Mouse (Mus musculus) intestine, embryonic 15.5 days (tissue): ENCODE data around the gene Mamdc4. TPM values are rescaled to one million over a fixed set of nuclear protein-coding genes. Genes with fewer than 3 reads are reported as not detected.

Source experiments
- ATAC-seq: fragments of 200-750 bp; cut with Nextera tagmentation; 2 replicates; pipeline ENCODE4 v1.8.0; 2017; ENCODE audit warnings: moderate TSS enrichment, moderate library complexity
- H3K27ac ChIP-seq: fragments of 300-500 bp; sonication (generic); 2 replicates; pipeline ENCODE4 v1.5.1; 2015; ENCODE audit warnings: mild to moderate bottlenecking, inconsistent platforms
- H3K27me3 ChIP-seq: fragments of 300-500 bp; sonication (generic); replicated peaks from 2 replicates; pipeline ENCODE4 v1.6.1; 2015; ENCODE audit warnings: inconsistent platforms
- H3K36me3 ChIP-seq: fragments of 300-500 bp; sonication (generic); 2 replicates; pipeline ENCODE4 v1.6.1; 2015; ENCODE audit warnings: inconsistent platforms
- H3K4me1 ChIP-seq: fragments of 300-500 bp; sonication (generic); replicated peaks from 2 replicates; pipeline ENCODE4 v1.6.1; 2015; ENCODE audit warnings: inconsistent platforms
- H3K4me2 ChIP-seq: fragments of 300-500 bp; sonication (generic); replicated peaks from 2 replicates; pipeline ENCODE4 v1.6.1; 2015; ENCODE audit warnings: mild to moderate bottlenecking, inconsistent platforms
- H3K4me3 ChIP-seq: fragments of 300-500 bp; sonication (generic); replicated peaks from 2 replicates; pipeline ENCODE4 v1.5.1; 2015; ENCODE audit warnings: inconsistent platforms
- H3K9ac ChIP-seq: fragments of 300-500 bp; sonication (generic); 2 replicates; pipeline ENCODE4 v1.6.1; 2015; ENCODE audit warnings: inconsistent platforms
- H3K9me3 ChIP-seq: fragments of 300-500 bp; sonication (generic); 2 replicates; pipeline ENCODE4 v1.6.1; 2016; ENCODE audit warnings: inconsistent platforms
- WGBS: fragments of 180-500 bp; shearing (Covaris S2); methylation state at CpG from one replicate; pipeline ENCODE4 v1.1.7; 2015; 5-methylcytosine and 5-hydroxymethylcytosine counted together
- polyA plus RNA-seq: library from polyadenylated mRNA; unstranded; fragments of >200 nt; fragmentation: Nextera tagmentation; extraction: Ambion mirVana; gene quantifications from 2 replicates; pipeline ENCODE4 v1.2.1, GENCODE M21; 2015

Mamdc4 gene
- polyA plus RNA-seq, 1 experiment from 2014 or later: 297 TPM

DNA sequence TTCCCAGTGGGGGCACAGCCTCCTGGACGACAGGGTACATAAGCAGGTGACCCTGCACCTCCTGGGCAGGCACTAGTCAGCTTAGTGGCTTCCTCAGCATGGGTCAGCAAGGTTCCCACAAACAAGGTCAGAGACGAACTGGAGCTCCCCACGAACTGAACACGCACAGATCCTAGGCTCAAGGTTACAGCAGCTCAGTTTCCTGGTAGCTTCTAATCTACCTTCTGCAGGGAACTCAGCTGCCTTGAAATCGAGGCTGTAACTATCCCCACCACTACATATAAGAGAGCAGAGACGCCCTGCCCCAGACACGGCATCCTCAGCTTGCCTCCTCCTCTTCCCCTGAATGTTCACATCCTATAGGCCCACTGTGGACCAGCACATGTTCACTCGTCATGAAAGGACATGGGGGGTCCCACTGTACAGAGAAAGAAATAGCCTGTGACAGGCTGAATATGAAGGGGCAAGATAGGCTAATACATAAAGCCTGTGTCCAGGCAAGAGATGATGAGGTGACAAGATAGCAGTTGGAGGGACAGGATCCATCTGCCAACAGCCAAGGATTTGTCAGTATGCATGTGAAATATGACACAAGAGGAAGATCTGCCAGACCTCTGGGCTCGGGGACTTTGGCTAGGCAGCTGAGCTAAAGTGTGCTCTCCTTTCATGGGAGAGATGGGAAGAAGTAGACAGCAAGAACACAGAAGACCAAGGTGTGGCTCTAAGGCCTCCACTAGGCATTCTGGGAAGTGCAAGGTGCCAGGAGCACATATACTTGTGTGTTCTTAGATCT lies 47.9 kb downstream of the Mamdc4 start:
- no peaks in the 10 kb centered on the region for H3K27me3 ChIP-seq
- H3K4me3 ChIP-seq: no peak overlapping the region
- peaks cover 66% of the 10 kb centered on the region for H3K36me3 ChIP-seq
- WGBS: 88% methylated on average over 9 of the region's 9 CpGs
- ATAC-seq: no peak
- H3K9ac ChIP-seq: no peak overlapping the region
- no peaks in the 10 kb centered on the region for H3K9me3 ChIP-seq
- H3K4me2 ChIP-seq: no peak overlapping the region
- no peaks in the 10 kb centered on the region for H3K4me1 ChIP-seq
- H3K27ac ChIP-seq: no peak overlapping the region

Other genes starting within 250 kb of the Mamdc4 start
- gene Man1b1, start 242.5 kb downstream of the Mamdc4 start, polyA plus RNA-seq: 40.2 and 40.8 TPM in 2 replicates
- gene Dpp7, start 218.5 kb downstream of the Mamdc4 start, polyA plus RNA-seq: 46.0 and 48.6 TPM in 2 replicates
- 105 and 122 TPM in 2 replicates for gene Uap1l1, start 209.2 kb downstream of the Mamdc4 start, polyA plus RNA-seq
- 46.8 and 48.8 TPM in 2 replicates for gene Sapcd2, start 202.5 kb downstream of the Mamdc4 start, polyA plus RNA-seq
- gene Entpd2, start 179.0 kb downstream of the Mamdc4 start, polyA plus RNA-seq: 12.1 and 15.6 TPM in 2 replicates
- 40.9 and 48.2 TPM in 2 replicates for gene Npdc1, start 175.5 kb downstream of the Mamdc4 start, polyA plus RNA-seq
- gene Fut7, start 151.6 kb downstream of the Mamdc4 start, polyA plus RNA-seq: 0.18 TPM in 1 of 2 replicates, not detected in the other
- 2.8 and 3.7 TPM in 2 replicates for gene Abca2, start 146.1 kb downstream of the Mamdc4 start, polyA plus RNA-seq
- gene Clic3, start 118.0 kb downstream of the Mamdc4 start, polyA plus RNA-seq: 2.2 and 3.0 TPM in 2 replicates
- 28.0 and 33.2 TPM in 2 replicates for gene Paxx, start 113.8 kb downstream of the Mamdc4 start, polyA plus RNA-seq
- gene Ptgds, start 104.8 kb downstream of the Mamdc4 start, polyA plus RNA-seq: 4.6 and 5.8 TPM in 2 replicates
- not detected in 2 replicates for gene Lcn12, start 80.9 kb downstream of the Mamdc4 start, polyA plus RNA-seq
- 57.5 and 65.2 TPM in 2 replicates for gene Fbxw5, start 74.1 kb downstream of the Mamdc4 start, polyA plus RNA-seq
- gene C8g, start 73.1 kb downstream of the Mamdc4 start, polyA plus RNA-seq: 5.4 and 8.3 TPM in 2 replicates
- 26.7 and 32.4 TPM in 2 replicates for gene Traf2, start 27.9 kb downstream of the Mamdc4 start, polyA plus RNA-seq
- 339 and 367 TPM in 2 replicates for gene Edf1, start 17.0 kb downstream of the Mamdc4 start, polyA plus RNA-seq
- gene Phpt1, start 379 bp upstream of the Mamdc4 start, polyA plus RNA-seq: 163 and 190 TPM in 2 replicates
- 1.7 and 2.9 TPM in 2 replicates for gene Ajm1, start 6.9 kb upstream of the Mamdc4 start, polyA plus RNA-seq
- 65.5 and 69.7 TPM in 2 replicates for gene Rabl6, start 33.7 kb upstream of the Mamdc4 start, polyA plus RNA-seq
- gene Ccdc183, start 42.8 kb upstream of the Mamdc4 start, polyA plus RNA-seq: 0.13 and 0.16 TPM in 2 replicates
- gene Tmem141, start 47.2 kb upstream of the Mamdc4 start, polyA plus RNA-seq: 22.2 and 23.8 TPM in 2 replicates
- 3.5 and 4.7 TPM in 2 replicates for gene Fcna, start 53.2 kb upstream of the Mamdc4 start, polyA plus RNA-seq
- not detected in 2 replicates for gene Lcn8, start 78.3 kb upstream of the Mamdc4 start, polyA plus RNA-seq
- gene Lcn5, start 83.1 kb upstream of the Mamdc4 start, polyA plus RNA-seq: not detected in 2 replicates
- gene Lcn6, start 101.9 kb upstream of the Mamdc4 start, polyA plus RNA-seq: not detected in 2 replicates
- not detected in 2 replicates for gene Lcn10, start 107.9 kb upstream of the Mamdc4 start, polyA plus RNA-seq
- not detected in 2 replicates for gene Obp2a, start 125.2 kb upstream of the Mamdc4 start, polyA plus RNA-seq
- 87.2 and 98.7 TPM in 2 replicates for gene Bmyc, start 131.9 kb upstream of the Mamdc4 start, polyA plus RNA-seq
- gene Obp2b, start 162.2 kb upstream of the Mamdc4 start, polyA plus RNA-seq: not detected in 2 replicates
- not detected in 2 replicates for gene Lcn3, start 190.7 kb upstream of the Mamdc4 start, polyA plus RNA-seq
- gene Lcn11, start 202.2 kb upstream of the Mamdc4 start, polyA plus RNA-seq: not detected in 2 replicates
- not detected in 2 replicates for gene Gm13539, start 207.4 kb upstream of the Mamdc4 start, polyA plus RNA-seq
- not detected in 2 replicates for gene Glt6d1, start 241.0 kb upstream of the Mamdc4 start, polyA plus RNA-seq
- gene Lcn9, start 248.3 kb upstream of the Mamdc4 start, polyA plus RNA-seq: not detected in 2 replicates